7 mouse cellular contexts compared by ENCODE assay signal in the genomic region with DNA sequence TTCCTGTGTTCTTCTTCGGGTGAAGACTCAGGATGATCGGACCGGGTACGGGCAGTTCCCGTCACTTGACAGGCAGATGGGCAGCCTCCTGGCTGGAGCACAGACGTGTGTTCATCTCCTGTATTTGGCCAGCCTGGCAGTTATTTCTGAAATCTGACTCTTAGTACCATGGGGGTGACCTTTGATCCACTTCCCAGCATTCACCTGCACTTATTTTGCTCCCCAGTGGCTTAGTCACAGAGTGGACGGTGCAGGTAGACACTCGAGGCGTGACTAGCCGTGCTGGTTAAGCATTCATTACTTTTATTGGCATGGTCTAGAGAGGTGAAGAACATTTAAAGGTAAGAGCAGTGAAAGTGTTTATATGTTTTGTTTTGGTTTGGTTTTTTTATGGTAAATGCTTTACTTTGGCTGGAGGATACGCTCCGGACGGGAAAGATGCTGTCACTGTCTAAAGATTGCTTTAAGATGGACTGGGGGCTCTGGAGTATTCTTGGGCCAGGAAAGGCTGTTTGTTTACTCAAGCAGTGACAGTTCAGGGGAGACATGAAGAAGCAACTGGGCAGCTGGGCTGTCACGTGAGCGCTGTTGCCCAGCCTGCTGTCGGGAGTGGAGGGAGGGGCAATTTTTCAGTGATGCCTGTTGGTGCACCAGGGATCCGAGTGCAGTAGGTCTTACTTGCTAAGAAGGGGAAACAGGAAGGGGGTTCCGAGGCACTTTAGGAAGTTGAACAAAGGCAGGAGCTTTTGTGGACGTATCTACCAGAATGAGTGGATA. TPM values are rescaled to one million over a fixed set of nuclear protein-coding genes. Genes with fewer than 3 reads are reported as not detected.
A peak's percentile ranks its signal among the peaks of the same experiment; 100 is the strongest.
DNase-seq lines count a peak whose midpoint lies in the region; ATAC-seq and TF ChIP-seq lines count a peak whose summit lies in the region.
"Not testable (repeated sequence)": the region's sequence is repeated elsewhere in the genome, so short reads cannot be mapped to it uniquely, and the experiment has no call there.

No protein-coding gene starts in this region.

- peak; percentile 39 to 45 for DNase-seq in cerebellum, postnatal 10 days
- DNase-seq in gastrocnemius, adult 8-10 months (ENCODE audit: low spot score in 2 of 2), result peak; percentile 45 to 61
- peak; percentile 83 for DNase-seq in kidney, adult 9 months
- DNase-seq in left cerebral cortex, postnatal 4 days, result peak; percentile 38

- H3K4me2 ChIP-seq in hindbrain, embryonic 13.5 days, result not testable (repeated sequence)
- 0 out of 2 replicates have a peak overlapping the region, but pooled peaks have one; percentile 7 for H3K4me2 ChIP-seq in lung, embryonic 16.5 days (ENCODE audit: low read depth, low read length)
- H3K4me2 ChIP-seq in myocyte (ENCODE audit: low read depth), result peak overlapping the region; percentile 60

- H3K4me1 ChIP-seq in hindbrain, embryonic 13.5 days (replicated peaks); lung, embryonic 16.5 days (replicated peaks; ENCODE audit: control insufficient read depth, insufficient read depth, low read length): not testable (repeated sequence)

- peak overlapping the region; percentile 45; the same call in 1 of the 2 replicates for H3K27ac ChIP-seq in hindbrain, embryonic 13.5 days
- H3K27ac ChIP-seq in lung, embryonic 16.5 days (ENCODE audit: low read length), result not testable (repeated sequence)

- not testable (repeated sequence) for H3K4me3 ChIP-seq in hindbrain, embryonic 13.5 days; lung, embryonic 16.5 days (ENCODE audit: low read length); myocyte

- H3K9me3 ChIP-seq in hindbrain, embryonic 13.5 days; lung, embryonic 16.5 days (ENCODE audit: control insufficient read depth, low read length): not testable (repeated sequence)

- intact Hi-C loops in left cerebral cortex, postnatal 4 days (cut with DNase I), result not testable (repeated sequence)

- H3K27me3 ChIP-seq in hindbrain, embryonic 13.5 days; lung, embryonic 16.5 days (ENCODE audit: control insufficient read depth, insufficient read depth, low read depth, low read length); myocyte (ENCODE audit: control insufficient read depth, insufficient read depth, insufficient read length): not testable (repeated sequence)

- ATAC-seq in hindbrain, embryonic 13.5 days (ENCODE audit: low FRiP score), result not testable (repeated sequence)
- peak; percentile 37; the same call in 1 of the 2 replicates for ATAC-seq in lung, embryonic 16.5 days (ENCODE audit: low read depth)

- H3K79me2 ChIP-seq in myocyte (ENCODE audit: control insufficient read depth, insufficient read depth), result not testable (repeated sequence)

- WGBS in hindbrain, embryonic 13.5 days, result 58% methylated on average over 9 of the region's 19 CpGs
- WGBS in lung, embryonic 16.5 days, result 29% methylated on average over 8 of the region's 19 CpGs

- not testable (repeated sequence) for H3K36me3 ChIP-seq in hindbrain, embryonic 13.5 days; lung, embryonic 16.5 days (ENCODE audit: control insufficient read depth, insufficient read depth, low read length); myocyte (ENCODE audit: control insufficient read depth, insufficient read depth)

- not testable (repeated sequence) for H3K9ac ChIP-seq in hindbrain, embryonic 13.5 days; lung, embryonic 16.5 days (ENCODE audit: low read length)

- TF ChIP-seq POLR2A in myocyte (IDR thresholded peaks at IDR 0.05; ENCODE audit: insufficient read length, low read depth), result not testable (repeated sequence)

- H3ac ChIP-seq in myocyte (ENCODE audit: control insufficient read depth, insufficient read length), result not testable (repeated sequence)

TF ChIP-seq in myocyte, 11 proteins besides CTCF, POLR2A, EP300 and RAD21:
- peak; percentile 64 for TF ChIP-seq TCF12 (IDR thresholded peaks at IDR 0.05; ENCODE audit: insufficient read depth, poor library complexity, severe bottlenecking)
- peak; percentile 36 for TF ChIP-seq TCF3 (IDR thresholded peaks at IDR 0.05; ENCODE audit: insufficient read length, low read depth)
- TF ChIP-seq USF1 (IDR thresholded peaks at IDR 0.05; ENCODE audit: low read depth), result peak; percentile 92
- TF ChIP-seq MYOD1 (IDR thresholded peaks at IDR 0.05; ENCODE audit: control insufficient read depth in 1 of 3, insufficient read length in 2 of 3, low read depth in 2 of 3), result peak; percentile 88 to 97 (median 94)
- TF ChIP-seq MYOG (IDR thresholded peaks at IDR 0.05; ENCODE audit: control insufficient read depth in 1 of 3, insufficient read depth in 1 of 3, insufficient read length in 2 of 3, low read depth in 2 of 3), result peak in 2 of 3 experiments; percentile 44 to 77

RNA-seq across cellular contexts. Expression of gene Tacc2, which starts 19.0 kb away (rescaled TPM):
- 100 to 1,000 TPM; 458 to 672 (median 534) TPM for total RNA-seq in gastrocnemius, adult 8-10 months (2022)
- polyA plus RNA-seq in hindbrain, embryonic 13.5 days (2015; fragmentation: Nextera tagmentation; extraction: Ambion mirVana), result 58.0 and 59.1 TPM in 2 replicates
- 100 to 1,000 TPM; 101 to 102 TPM for total RNA-seq in left cerebral cortex, postnatal 4 days (2021)
- 21.7 and 24.2 TPM in 2 replicates for polyA plus RNA-seq in lung, embryonic 16.5 days (2015; fragmentation: Nextera tagmentation; extraction: Ambion mirVana)
- 61.8 TPM for polyA plus RNA-seq in myocyte (2012; fragmentation: generic; extraction: Trizol)

RNA-seq across cellular contexts. Expression of gene Nsmce4a, which starts 23.3 kb away (rescaled TPM):
- total RNA-seq in gastrocnemius, adult 8-10 months (2022), result 10 to 100 TPM; 29.8 to 34.9 (median 31.1) TPM
- 98.0 and 101 TPM in 2 replicates for polyA plus RNA-seq in hindbrain, embryonic 13.5 days (2015; fragmentation: Nextera tagmentation; extraction: Ambion mirVana)
- 10 to 100 TPM; 36.1 to 38.3 TPM for total RNA-seq in left cerebral cortex, postnatal 4 days (2021)
- 131 and 141 TPM in 2 replicates for polyA plus RNA-seq in lung, embryonic 16.5 days (2015; fragmentation: Nextera tagmentation; extraction: Ambion mirVana)
- polyA plus RNA-seq in myocyte (2012; fragmentation: generic; extraction: Trizol), result 24.4 TPM
